Mouse (Mus musculus): Measurements from ENCODE around the gene Hap1. TPM values are rescaled to one million over a fixed set of nuclear protein-coding genes. Genes with fewer than 3 reads are reported as not detected.
"Not testable (repeated sequence)": the region's sequence is repeated elsewhere in the genome, so short reads cannot be mapped to it uniquely, and the experiment has no call there.

Gene Hap1
- polyA plus RNA-seq, 1 experiment: 0.06 TPM

DNA sequence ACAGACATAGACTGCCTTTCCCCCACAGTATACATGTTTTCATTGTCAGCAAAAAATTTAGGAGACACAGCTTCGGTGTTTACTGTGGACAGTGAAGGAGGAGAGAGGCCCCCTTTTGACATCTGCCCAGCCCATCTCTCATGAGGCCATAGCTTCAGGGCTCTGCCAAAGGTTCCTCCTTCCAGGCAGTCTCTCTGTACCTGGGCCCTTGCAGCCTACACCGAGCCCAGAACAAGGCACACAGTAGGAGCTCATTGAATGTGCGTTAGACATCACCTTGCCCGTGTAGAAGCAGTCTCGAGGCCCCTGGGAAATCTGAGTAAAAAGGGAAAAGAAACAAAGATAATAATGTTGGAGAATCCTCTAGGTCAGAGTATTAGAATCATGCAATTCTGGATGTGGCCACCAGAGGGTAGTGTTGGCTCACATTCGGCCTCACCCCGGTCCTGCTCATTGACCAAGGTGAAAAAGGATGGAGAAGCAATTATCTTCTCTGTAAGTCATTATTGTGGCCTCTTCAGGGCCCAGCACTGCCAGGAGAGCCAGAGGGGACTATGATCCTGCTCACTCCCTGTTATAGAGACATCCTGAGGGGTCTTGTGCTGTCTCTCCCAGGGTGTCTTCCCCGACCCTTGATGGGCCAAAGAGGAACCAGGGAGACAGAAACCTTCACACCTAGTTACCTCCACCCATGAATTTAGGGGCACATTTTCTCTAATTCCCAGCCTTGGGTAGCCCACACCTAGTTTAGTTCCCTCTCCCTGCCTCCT is 6.5 kb upstream of the Hap1 start:
- H3K4me3 ChIP-seq (replicated peaks): no peak overlapping the region
- H3K4me1 ChIP-seq: peaks cover 13% of the 10 kb centered on the region
- peaks cover 64% of the 10 kb centered on the region for H3K27me3 ChIP-seq (replicated peaks)
- TF ChIP-seq FLI1 (IDR thresholded peaks at IDR 0.05; ENCODE audit: low read length) (no peak), GATA1 (IDR thresholded peaks at IDR 0.05; ENCODE audit: borderline replicate concordance, low read length) (no peak)
- H3K36me3 ChIP-seq (replicated peaks; ENCODE audit: low read length): no peaks in the 10 kb centered on the region
- H3K9me3 ChIP-seq: no peaks in the 10 kb centered on the region

DNA sequence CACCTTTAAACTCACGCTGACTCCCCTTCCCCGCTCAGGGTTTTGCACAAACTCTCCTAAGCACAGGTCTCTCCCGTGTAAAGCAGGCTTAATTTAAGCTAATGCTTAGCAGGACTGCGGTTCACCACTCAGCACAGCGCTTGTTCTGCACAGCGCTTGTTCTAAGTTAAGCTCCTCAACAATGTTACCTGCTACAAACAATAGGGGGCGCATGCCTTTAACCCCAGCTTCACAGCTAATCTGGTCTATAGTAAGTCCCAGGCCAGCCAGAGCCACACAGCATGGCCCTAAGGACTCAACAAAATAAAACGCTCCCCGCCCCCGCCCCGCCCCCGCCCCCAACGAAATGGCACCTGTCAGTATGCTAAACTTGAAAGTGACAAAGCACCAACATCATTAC is 5.1 kb upstream of the Hap1 start:
- H3K36me3 ChIP-seq (replicated peaks; ENCODE audit: low read length); H3K9me3 ChIP-seq; H3K4me3 ChIP-seq (replicated peaks): not testable (repeated sequence)
- peaks cover 76% of the 10 kb centered on the region for H3K27me3 ChIP-seq (replicated peaks)
- H3K4me1 ChIP-seq: peaks cover 22% of the 10 kb centered on the region

DNA sequence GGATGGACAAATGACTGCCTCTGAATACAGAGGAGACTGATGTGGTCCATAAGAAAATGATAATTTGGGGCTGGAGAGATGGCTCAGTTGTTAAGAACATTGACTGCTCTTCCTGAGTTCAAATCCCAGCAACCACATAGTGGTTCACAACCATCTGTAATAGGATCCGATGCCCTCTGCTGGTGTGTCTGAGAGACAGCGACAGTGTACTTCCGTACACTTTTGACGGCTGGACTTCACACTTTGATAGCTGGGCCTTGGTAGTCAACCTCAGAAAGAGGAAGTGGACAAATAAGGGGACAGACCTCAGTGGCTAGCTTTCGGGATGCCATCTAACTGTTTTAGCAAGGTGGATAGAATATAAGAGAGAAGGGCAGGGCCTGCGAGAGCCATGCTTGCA is 4.2 kb upstream of the Hap1 start:
- no peak for TF ChIP-seq GATA1 (IDR thresholded peaks at IDR 0.05; ENCODE audit: borderline replicate concordance, low read length)
- TF ChIP-seq FLI1 (IDR thresholded peaks at IDR 0.05; ENCODE audit: low read length): no peak
- Histone ChIP-seq H3K36me3 (replicated peaks; ENCODE audit: low read length) (no peaks in the 10 kb centered on the region), H3K4me1 (peaks cover 25% of the 10 kb centered on the region), H3K27me3 (replicated peaks) (peaks cover 78% of the 10 kb centered on the region), H3K9me3 (no peaks in the 10 kb centered on the region), H3K4me3 (replicated peaks) (no peak overlapping the region)

DNA sequence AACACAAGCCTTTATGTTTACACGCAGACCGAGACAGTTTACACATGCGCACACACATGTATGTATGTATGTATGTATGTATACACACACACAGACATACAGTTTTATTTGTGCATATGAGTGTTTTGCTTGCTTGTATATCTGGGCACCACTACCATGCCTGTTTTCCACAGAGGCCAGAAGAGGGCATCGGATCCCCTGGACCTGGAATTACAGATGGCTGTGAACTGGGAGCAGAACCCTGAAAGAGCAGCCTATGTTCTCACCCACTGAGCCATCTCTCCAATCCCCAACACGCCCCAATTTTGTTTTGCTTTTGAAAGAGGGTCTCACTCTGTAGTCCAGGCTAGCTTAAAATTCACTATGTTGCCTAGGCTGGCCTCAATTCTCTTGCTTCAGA is 1.5 kb upstream of the Hap1 start:
- peaks cover 25% of the 10 kb centered on the region for H3K4me1 ChIP-seq
- peaks cover 84% of the 10 kb centered on the region for H3K27me3 ChIP-seq (replicated peaks)
- H3K9me3 ChIP-seq: no peaks in the 10 kb centered on the region
- no peak for TF ChIP-seq GATA1 (IDR thresholded peaks at IDR 0.05; ENCODE audit: borderline replicate concordance, low read length)
- H3K4me3 ChIP-seq (replicated peaks): no peak overlapping the region
- no peaks in the 10 kb centered on the region for H3K36me3 ChIP-seq (replicated peaks; ENCODE audit: low read length)

DNA sequence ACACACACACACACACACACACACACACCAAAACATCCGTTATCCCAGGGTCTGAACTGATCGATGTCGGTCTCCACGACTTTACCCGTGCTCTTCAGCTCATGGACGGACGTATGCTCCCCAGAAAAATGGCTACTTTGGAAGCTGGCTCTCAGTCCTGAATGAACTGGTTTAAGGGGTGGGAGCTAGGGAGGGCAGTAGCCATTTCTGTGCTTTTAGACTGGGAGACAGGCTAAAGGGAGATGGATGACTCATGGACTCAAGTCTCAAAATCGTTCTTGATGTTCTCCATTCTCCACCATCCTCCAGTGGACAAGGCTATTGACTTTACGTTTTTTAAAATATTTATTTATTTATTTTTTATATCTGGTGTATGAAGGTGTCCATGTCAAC is 887 bp upstream of the Hap1 start:
- TF ChIP-seq FLI1 (IDR thresholded peaks at IDR 0.05; ENCODE audit: low read length): no peak
- no peak for TF ChIP-seq GATA1 (IDR thresholded peaks at IDR 0.05; ENCODE audit: borderline replicate concordance, low read length)
- Histone ChIP-seq H3K27me3 (replicated peaks) (peaks cover 87% of the 10 kb centered on the region), H3K4me3 (replicated peaks) (no peak overlapping the region), H3K36me3 (replicated peaks; ENCODE audit: low read length) (no peaks in the 10 kb centered on the region), H3K4me1 (peaks cover 30% of the 10 kb centered on the region), H3K9me3 (no peaks in the 10 kb centered on the region)

DNA sequence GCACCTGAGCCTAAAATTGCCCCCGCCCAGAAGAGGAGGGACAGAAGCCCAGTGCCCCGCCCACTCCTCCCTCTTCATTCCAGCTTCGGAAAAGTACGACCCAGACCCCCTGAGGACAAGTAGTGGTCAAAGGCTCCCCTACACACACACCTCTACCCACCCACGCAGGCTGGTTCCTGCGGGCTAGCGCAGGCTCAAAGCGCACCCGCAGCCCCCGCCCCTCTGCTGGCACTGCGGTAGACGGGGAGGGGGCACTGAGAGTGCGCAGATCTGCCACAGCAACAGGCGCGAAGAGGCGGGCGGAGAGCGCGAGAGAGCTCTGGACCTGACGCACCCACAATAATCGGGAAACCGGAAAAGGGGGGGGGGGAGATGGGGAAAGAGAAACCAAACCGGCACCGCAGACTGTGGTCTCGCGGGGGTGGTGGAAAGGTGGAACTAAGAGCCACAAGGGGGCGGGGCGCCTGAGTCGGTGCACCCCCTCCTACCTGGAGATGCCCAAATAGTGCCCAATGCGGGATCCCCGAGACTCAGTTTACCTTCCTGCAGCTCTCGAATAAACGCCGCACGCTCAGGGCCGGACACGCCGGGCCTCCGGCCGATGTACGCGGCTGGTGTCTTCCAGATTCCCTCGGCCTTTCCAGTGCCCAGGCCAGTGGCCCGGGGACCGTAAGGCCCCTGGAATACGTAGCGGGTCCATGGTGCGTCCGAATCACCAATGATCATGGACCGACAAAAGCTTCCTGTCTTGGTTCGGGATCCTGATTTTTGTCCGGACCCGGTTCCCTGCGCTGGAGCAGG is 577 bp downstream of the Hap1 start:
- Histone ChIP-seq H3K36me3 (replicated peaks; ENCODE audit: low read length) (no peaks in the 10 kb centered on the region), H3K4me3 (replicated peaks) (peak overlapping the region; percentile 91), H3K4me1 (peaks cover 30% of the 10 kb centered on the region), H3K9me3 (no peaks in the 10 kb centered on the region), H3K27me3 (replicated peaks) (peaks cover 94% of the 10 kb centered on the region)
- no peak for TF ChIP-seq GATA1 (IDR thresholded peaks at IDR 0.05; ENCODE audit: borderline replicate concordance, low read length)
- no peak for TF ChIP-seq FLI1 (IDR thresholded peaks at IDR 0.05; ENCODE audit: low read length)

DNA sequence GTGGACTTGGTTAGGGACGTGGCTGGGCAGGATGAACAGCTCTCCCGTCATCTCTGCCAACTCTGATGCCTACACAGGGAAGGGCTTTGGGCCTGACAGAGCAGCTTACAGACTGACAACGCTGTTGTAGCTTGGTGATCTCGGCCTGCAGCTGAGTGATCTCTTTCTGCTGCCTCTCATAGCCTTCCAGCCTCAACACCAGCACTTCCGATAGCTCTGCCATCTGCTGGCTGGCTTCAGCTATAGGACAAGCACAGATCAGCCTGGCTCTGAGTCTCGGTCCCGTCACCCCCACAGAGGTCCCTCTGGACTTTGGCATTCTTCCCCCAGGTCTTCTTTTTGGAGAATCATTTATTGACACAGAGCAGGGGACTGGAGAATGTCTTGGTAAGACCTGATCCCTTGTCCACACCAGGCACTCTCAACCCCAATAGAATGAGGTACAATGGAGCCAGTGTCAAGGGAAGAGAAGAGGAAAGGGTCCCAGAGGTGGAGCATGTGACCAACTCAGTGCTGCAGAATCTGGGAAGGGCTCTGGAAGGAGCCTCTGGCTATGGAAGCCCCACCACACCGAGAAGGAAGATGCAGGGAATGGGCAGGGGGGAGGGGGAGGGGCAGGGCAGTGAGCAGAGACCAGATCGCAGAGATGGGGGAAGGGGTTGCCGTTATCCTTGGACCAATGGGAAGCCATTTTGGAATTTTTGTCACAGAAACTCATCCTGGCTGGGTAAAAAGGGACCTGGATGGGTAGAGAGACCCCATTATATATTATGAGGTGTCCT is 3.7 kb downstream of the Hap1 start:
- H3K36me3 ChIP-seq (replicated peaks; ENCODE audit: low read length): no peaks in the 10 kb centered on the region
- peaks cover 30% of the 10 kb centered on the region for H3K4me1 ChIP-seq
- TF ChIP-seq GATA1 (IDR thresholded peaks at IDR 0.05; ENCODE audit: borderline replicate concordance, low read length) (no peak), FLI1 (IDR thresholded peaks at IDR 0.05; ENCODE audit: low read length) (no peak)
- peaks cover 93% of the 10 kb centered on the region for H3K27me3 ChIP-seq (replicated peaks)
- H3K9me3 ChIP-seq: no peaks in the 10 kb centered on the region
- H3K4me3 ChIP-seq (replicated peaks): peak overlapping the region; percentile 35

DNA sequence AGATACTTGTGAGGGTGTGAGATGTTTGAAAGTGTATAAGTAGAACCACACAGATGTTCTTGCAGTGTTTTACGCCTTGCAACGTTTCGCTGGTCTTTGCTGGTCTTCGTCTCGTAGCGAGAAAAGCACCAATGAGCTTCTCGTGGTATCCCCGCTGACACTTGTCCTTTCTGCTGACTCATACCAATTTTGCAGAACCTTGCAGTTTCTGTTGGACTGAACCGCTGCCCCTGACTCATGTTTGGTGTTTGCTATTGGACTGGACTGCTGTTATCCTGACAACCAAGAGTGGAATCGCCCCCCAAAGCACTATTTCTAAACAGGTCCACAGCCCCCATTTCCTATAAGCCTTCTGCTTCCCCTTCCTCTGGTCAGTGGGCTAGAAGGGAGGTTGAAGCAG is 11.7 kb downstream of the Hap1 start:
- H3K4me1 ChIP-seq: peaks cover 10% of the 10 kb centered on the region
- TF ChIP-seq GATA1 (IDR thresholded peaks at IDR 0.05; ENCODE audit: borderline replicate concordance, low read length): no peak
- TF ChIP-seq FLI1 (IDR thresholded peaks at IDR 0.05; ENCODE audit: low read length): no peak
- peaks cover 57% of the 10 kb centered on the region for H3K27me3 ChIP-seq (replicated peaks)
- peaks cover 6% of the 10 kb centered on the region; the same call in 1 of the 2 replicates for H3K9me3 ChIP-seq
- H3K36me3 ChIP-seq (replicated peaks; ENCODE audit: low read length): no peaks in the 10 kb centered on the region
- no peak overlapping the region for H3K4me3 ChIP-seq (replicated peaks)

DNA sequence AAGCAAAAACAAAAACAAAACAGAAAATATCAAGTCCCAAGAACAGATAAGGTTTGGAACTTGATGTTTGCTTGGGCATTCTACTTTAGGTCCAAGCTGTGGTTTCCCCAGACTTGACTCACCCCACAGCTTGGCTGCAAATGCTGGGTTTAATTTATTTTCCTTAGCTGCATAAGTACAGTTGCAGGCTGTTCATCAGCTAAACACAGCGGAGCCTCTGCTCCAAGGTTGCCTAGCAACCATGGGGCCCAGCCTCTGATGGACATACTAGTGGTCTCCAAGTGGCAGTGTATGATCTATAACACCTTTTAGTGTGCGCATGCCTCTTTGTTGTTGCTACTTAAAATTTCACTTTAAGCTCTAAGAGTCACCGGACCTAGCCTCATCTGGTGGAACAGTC is 20.2 kb downstream of the Hap1 start:
- Histone ChIP-seq H3K4me3 (replicated peaks) (no peak overlapping the region), H3K27me3 (replicated peaks) (peaks cover 73% of the 10 kb centered on the region), H3K4me1 (no peaks in the 10 kb centered on the region), H3K36me3 (replicated peaks; ENCODE audit: low read length) (no peaks in the 10 kb centered on the region), H3K9me3 (peaks cover 10% of the 10 kb centered on the region)
- TF ChIP-seq GATA1 (IDR thresholded peaks at IDR 0.05; ENCODE audit: borderline replicate concordance, low read length): no peak
- TF ChIP-seq FLI1 (IDR thresholded peaks at IDR 0.05; ENCODE audit: low read length): no peak

All from megakaryocyte, embryonic 14.5 days (primary cell).